Mouse (Mus musculus): ENCODE measurements around the gene Tmem59l. TPM values are rescaled to one million over a fixed set of nuclear protein-coding genes. Genes with fewer than 3 reads are reported as not detected.
A peak's percentile ranks its signal among the peaks of the same experiment; 100 is the strongest.

Gene Tmem59l
- polyA plus RNA-seq, 1 experiment from 2014 or later: 3.7 TPM

DNA sequence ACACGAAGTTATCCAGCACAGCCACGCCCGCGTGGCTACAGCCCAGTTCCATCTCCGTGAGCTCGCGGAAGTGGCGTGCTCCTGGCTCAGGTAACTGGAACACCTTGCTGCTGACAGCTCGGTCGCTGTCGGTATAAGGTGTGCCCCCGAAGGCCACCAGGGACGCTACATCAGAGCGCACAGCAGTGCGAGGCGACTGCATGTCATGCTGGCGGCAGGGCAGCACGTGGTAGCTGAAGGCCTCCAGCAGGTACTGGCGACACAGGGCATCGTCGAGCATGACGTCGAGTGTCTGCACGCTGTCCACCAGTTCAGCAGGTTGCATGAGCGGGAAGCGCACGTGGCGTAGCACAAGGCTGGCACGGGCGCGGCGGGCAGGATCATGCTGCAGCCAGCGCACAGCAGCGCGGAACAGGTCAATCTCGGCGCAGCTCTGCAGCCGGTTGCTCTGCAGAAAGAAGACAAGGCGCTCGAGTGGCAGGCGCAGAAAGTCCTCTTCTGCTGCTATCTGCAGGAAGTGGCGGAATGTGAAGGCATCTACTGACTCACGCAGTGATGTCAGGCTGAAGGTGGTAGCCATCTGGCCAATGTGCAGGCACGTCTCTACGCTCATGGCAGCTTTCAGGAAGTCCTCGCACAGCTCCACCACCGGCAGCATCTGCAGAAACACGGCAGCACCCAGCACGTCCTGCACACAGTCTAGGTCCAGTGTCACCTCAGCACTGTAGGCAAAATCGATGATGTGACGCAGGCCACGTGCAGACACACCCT lies 34.8 kb downstream of the Tmem59l start:
- peaks cover 35% of the 10 kb centered on the region for H3K36me3 ChIP-seq (ENCODE audit: control insufficient read depth, insufficient read depth, low read length)
- WGBS: 66% methylated on average over 52 of the region's 52 CpGs
- H3K4me3 ChIP-seq (ENCODE audit: low read depth, low read length): no peak overlapping the region
- no peak overlapping the region for H3K27ac ChIP-seq (ENCODE audit: low read depth)
- H3K4me2 ChIP-seq (ENCODE audit: low read length): no peak overlapping the region
- no peaks in the 10 kb centered on the region for H3K9me3 ChIP-seq (ENCODE audit: control insufficient read depth, low read length)
- H3K9ac ChIP-seq (ENCODE audit: low read length): no peak overlapping the region
- H3K4me1 ChIP-seq (replicated peaks; ENCODE audit: control insufficient read depth, insufficient read depth, low read length): no peaks in the 10 kb centered on the region; the same call in 1 of the 2 replicates
- no peaks in the 10 kb centered on the region for H3K27me3 ChIP-seq (replicated peaks; ENCODE audit: control insufficient read depth, insufficient read depth, low read length)
- DNase-seq (ENCODE audit: low spot score) (no peak), ATAC-seq (replicated peaks; ENCODE audit: low FRiP score, low TSS enrichment, low read depth) (no peak)

DNA sequence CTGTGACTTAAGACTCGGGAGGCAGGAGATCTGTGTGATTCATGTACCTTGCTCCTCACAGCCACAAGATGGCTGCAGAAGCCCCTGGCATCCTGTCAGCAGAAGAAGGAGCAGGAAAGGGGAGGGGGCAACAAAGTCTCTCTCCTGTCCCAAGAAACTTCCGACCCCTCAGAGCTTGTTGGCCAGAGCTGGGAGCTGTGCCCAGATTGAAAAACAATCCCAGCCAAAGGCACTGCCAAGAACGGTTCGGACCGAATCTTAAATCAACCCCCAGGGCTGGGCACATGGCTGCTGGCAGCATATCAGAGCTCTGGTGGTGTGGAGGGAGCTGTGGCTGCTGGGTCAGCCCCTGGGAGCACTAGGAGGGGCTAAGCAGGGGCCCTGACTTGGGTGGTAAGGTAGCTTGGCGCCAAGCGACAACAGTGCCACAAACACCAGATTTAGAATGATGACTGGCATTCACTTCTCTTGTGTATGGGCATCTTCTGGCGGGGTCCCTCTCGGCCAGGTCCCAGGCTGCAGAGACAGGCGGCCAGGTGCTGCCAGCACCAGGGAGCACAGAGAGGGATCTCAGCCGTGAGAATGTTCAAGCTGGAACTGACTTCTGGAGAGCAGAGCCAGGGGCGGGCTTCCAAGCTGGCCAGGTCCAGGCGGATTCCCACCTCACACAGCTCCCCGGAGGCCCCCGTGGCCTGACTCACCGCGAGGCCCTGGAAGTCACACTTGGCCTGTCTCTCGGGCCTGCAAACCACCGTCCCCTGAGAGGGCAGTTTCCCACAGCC lies 39.3 kb downstream of the Tmem59l start:
- Histone ChIP-seq H3K4me2 (ENCODE audit: low read length) (no peak overlapping the region), H3K9ac (ENCODE audit: low read length) (no peak overlapping the region), H3K27ac (ENCODE audit: low read depth) (no peak overlapping the region), H3K36me3 (ENCODE audit: control insufficient read depth, insufficient read depth, low read length) (peaks cover 35% of the 10 kb centered on the region), H3K27me3 (replicated peaks; ENCODE audit: control insufficient read depth, insufficient read depth, low read length) (no peaks in the 10 kb centered on the region), H3K9me3 (ENCODE audit: control insufficient read depth, low read length) (no peaks in the 10 kb centered on the region), H3K4me3 (ENCODE audit: low read depth, low read length) (no peak overlapping the region), H3K4me1 (replicated peaks; ENCODE audit: control insufficient read depth, insufficient read depth, low read length) (no peaks in the 10 kb centered on the region; the same call in 1 of the 2 replicates)
- DNase-seq (ENCODE audit: low spot score): no peak
- WGBS: 69% methylated on average over 19 of the region's 19 CpGs
- no peak for ATAC-seq (replicated peaks; ENCODE audit: low FRiP score, low TSS enrichment, low read depth)

DNA sequence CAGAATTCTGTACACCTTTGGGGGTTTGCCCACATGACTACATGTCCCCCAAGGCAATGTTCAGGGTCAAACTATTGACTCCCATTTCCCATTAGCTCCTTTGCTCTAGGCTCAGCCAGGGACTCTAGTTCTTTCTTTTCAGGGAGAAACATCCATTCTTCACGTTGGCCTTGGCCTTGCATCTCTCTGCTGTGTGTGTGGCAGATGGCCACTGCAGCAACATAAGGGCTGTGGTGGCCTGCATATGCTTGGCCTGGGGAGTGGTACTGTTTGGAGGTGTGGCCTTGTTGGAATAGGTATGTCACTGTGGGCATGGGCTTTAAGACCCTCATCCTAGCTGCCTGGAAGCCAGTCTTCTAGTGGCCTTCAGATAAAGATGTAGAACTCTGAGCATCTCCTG lies 41.2 kb downstream of the Tmem59l start:
- Histone ChIP-seq H3K4me3 (ENCODE audit: low read depth, low read length) (no peak overlapping the region), H3K4me1 (replicated peaks; ENCODE audit: control insufficient read depth, insufficient read depth, low read length) (no peaks in the 10 kb centered on the region; the same call in 1 of the 2 replicates), H3K36me3 (ENCODE audit: control insufficient read depth, insufficient read depth, low read length) (peaks cover 17% of the 10 kb centered on the region), H3K27me3 (replicated peaks; ENCODE audit: control insufficient read depth, insufficient read depth, low read length) (no peaks in the 10 kb centered on the region), H3K27ac (ENCODE audit: low read depth) (no peak overlapping the region), H3K9me3 (ENCODE audit: control insufficient read depth, low read length) (no peaks in the 10 kb centered on the region), H3K9ac (ENCODE audit: low read length) (no peak overlapping the region), H3K4me2 (ENCODE audit: low read length) (no peak overlapping the region)
- DNase-seq (ENCODE audit: low spot score) (no peak), ATAC-seq (replicated peaks; ENCODE audit: low FRiP score, low TSS enrichment, low read depth) (no peak)
- 62% methylated on average over 1 of the region's 1 CpGs for WGBS

DNA sequence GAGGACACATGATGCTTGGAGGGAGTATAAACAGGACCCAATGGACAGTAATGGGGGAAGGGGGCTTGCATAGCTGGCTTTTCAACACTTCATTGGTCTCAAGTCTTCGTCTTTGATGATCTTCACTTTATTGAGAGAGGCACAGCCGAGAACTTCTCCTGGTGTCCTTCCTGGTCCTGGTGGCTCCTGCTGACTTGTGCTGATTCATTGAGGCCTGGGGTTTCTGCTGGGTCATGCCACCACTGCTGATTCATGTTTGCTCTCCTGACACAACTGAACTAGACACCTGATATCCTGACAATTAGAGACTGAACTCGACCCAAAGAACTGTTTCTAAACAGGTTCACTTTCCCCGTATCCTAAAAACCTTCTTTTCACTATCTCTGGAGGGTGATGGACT lies 43.8 kb downstream of the Tmem59l start:
- H3K4me2 ChIP-seq (ENCODE audit: low read length): no peak overlapping the region

DNA sequence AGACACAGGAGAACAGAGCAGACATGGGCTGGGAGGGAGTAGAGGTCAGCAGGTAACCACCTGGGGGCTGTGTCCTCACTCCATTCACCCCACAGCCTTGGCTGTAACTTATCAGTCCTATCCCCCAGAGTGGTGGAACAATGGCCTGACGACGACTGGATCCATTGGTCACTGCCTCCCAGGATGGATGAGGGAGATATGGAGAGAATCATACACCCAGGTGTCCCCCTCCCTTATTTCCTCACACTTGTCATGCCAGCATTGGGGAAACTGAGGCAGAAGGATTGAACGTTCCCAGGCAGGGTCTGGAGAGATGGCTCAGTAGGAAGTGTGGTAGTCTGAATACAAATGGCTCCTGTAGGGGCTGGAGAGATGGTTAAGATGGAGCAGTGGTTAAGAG lies 45.6 kb downstream of the Tmem59l start:
- no peak overlapping the region for H3K27ac ChIP-seq (ENCODE audit: low read depth)
- H3K36me3 ChIP-seq (ENCODE audit: control insufficient read depth, insufficient read depth, low read length): no peaks in the 10 kb centered on the region
- no peak for DNase-seq (ENCODE audit: low spot score)
- H3K9ac ChIP-seq (ENCODE audit: low read length): no peak overlapping the region
- H3K4me2 ChIP-seq (ENCODE audit: low read length): no peak overlapping the region
- 63% methylated on average over 3 of the region's 3 CpGs for WGBS
- peaks cover 8% of the 10 kb centered on the region for H3K4me1 ChIP-seq (replicated peaks; ENCODE audit: control insufficient read depth, insufficient read depth, low read length)
- H3K27me3 ChIP-seq (replicated peaks; ENCODE audit: control insufficient read depth, insufficient read depth, low read length): no peaks in the 10 kb centered on the region
- H3K9me3 ChIP-seq (ENCODE audit: control insufficient read depth, low read length): no peaks in the 10 kb centered on the region
- H3K4me3 ChIP-seq (ENCODE audit: low read depth, low read length): no peak overlapping the region
- ATAC-seq (replicated peaks; ENCODE audit: low FRiP score, low TSS enrichment, low read depth): no peak

More for the DNA sequence above, 43.8 kb downstream of the Tmem59l start:
- no peak overlapping the region for H3K4me3 ChIP-seq (ENCODE audit: low read depth, low read length)
- ATAC-seq (replicated peaks; ENCODE audit: low FRiP score, low TSS enrichment, low read depth) (no peak), DNase-seq (ENCODE audit: low spot score) (no peak)
- H3K27me3 ChIP-seq (replicated peaks; ENCODE audit: control insufficient read depth, insufficient read depth, low read length): no peaks in the 10 kb centered on the region
- 78% methylated on average over 4 of the region's 4 CpGs for WGBS
- H3K9ac ChIP-seq (ENCODE audit: low read length): no peak overlapping the region
- no peaks in the 10 kb centered on the region for H3K36me3 ChIP-seq (ENCODE audit: control insufficient read depth, insufficient read depth, low read length)
- H3K9me3 ChIP-seq (ENCODE audit: control insufficient read depth, low read length): no peaks in the 10 kb centered on the region
- no peak overlapping the region for H3K27ac ChIP-seq (ENCODE audit: low read depth)
- H3K4me1 ChIP-seq (replicated peaks; ENCODE audit: control insufficient read depth, insufficient read depth, low read length): peaks cover 7% of the 10 kb centered on the region

DNA sequence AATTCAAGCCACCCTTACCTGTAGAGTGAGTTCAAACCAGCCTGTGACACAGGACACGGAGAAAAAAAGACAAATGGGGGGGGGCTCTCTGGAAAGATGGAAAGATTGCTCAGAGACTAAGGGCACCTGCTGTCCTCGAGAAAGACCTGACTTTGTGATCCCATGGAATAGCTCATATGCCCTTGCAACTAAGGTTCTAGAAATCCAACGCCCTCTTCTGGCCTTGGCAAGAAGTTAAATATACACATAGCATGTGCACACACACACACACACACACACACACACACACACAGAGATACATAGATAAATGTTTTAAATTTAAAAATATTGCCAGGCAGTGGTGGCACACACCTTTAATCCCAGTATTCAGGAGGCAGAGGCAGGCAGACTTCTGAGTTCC lies 46.9 kb downstream of the Tmem59l start:
- H3K9ac ChIP-seq (ENCODE audit: low read length): no peak overlapping the region
- DNase-seq (ENCODE audit: low spot score) (no peak), ATAC-seq (replicated peaks; ENCODE audit: low FRiP score, low TSS enrichment, low read depth) (no peak)
- H3K27ac ChIP-seq (ENCODE audit: low read depth): no peak overlapping the region
- peak overlapping the region; percentile 81 for H3K4me2 ChIP-seq (ENCODE audit: low read length)
- peaks cover 8% of the 10 kb centered on the region for H3K4me1 ChIP-seq (replicated peaks; ENCODE audit: control insufficient read depth, insufficient read depth, low read length)
- WGBS: 49% methylated on average over 3 of the region's 3 CpGs
- no peaks in the 10 kb centered on the region for H3K9me3 ChIP-seq (ENCODE audit: control insufficient read depth, low read length)
- H3K27me3 ChIP-seq (replicated peaks; ENCODE audit: control insufficient read depth, insufficient read depth, low read length): no peaks in the 10 kb centered on the region
- H3K4me3 ChIP-seq (ENCODE audit: low read depth, low read length): peak overlapping the region; percentile 68
- no peaks in the 10 kb centered on the region for H3K36me3 ChIP-seq (ENCODE audit: control insufficient read depth, insufficient read depth, low read length)

DNA sequence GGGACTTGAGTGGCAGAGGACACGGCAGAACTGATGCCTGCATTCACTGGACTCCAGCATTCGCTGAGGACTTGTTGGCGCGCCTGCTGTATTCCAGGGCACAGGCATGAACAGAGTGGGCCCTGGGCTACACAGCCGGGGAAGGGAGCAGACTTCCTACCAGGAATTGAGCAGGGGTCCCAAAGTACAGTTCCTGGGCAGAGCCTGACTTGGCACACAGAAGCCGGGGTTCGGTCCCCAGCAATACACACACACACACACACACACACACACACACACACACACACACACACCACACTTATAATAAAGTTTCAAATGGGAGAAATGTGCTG lies 47.3 kb downstream of the Tmem59l start:
- Histone ChIP-seq H3K4me3 (ENCODE audit: low read depth, low read length) (peak overlapping the region; percentile 68), H3K27me3 (replicated peaks; ENCODE audit: control insufficient read depth, insufficient read depth, low read length) (no peaks in the 10 kb centered on the region), H3K4me1 (replicated peaks; ENCODE audit: control insufficient read depth, insufficient read depth, low read length) (peaks cover 8% of the 10 kb centered on the region), H3K4me2 (ENCODE audit: low read length) (peak overlapping the region; percentile 81), H3K9me3 (ENCODE audit: control insufficient read depth, low read length) (no peaks in the 10 kb centered on the region), H3K27ac (ENCODE audit: low read depth) (no peak overlapping the region), H3K9ac (ENCODE audit: low read length) (peak overlapping the region; percentile 44), H3K36me3 (ENCODE audit: control insufficient read depth, insufficient read depth, low read length) (no peaks in the 10 kb centered on the region)
- no peak; the same call in 1 of the 2 replicates for ATAC-seq (replicated peaks; ENCODE audit: low FRiP score, low TSS enrichment, low read depth)
- 1% methylated on average over 7 of the region's 7 CpGs for WGBS
- DNase-seq (ENCODE audit: low spot score): no peak

DNA sequence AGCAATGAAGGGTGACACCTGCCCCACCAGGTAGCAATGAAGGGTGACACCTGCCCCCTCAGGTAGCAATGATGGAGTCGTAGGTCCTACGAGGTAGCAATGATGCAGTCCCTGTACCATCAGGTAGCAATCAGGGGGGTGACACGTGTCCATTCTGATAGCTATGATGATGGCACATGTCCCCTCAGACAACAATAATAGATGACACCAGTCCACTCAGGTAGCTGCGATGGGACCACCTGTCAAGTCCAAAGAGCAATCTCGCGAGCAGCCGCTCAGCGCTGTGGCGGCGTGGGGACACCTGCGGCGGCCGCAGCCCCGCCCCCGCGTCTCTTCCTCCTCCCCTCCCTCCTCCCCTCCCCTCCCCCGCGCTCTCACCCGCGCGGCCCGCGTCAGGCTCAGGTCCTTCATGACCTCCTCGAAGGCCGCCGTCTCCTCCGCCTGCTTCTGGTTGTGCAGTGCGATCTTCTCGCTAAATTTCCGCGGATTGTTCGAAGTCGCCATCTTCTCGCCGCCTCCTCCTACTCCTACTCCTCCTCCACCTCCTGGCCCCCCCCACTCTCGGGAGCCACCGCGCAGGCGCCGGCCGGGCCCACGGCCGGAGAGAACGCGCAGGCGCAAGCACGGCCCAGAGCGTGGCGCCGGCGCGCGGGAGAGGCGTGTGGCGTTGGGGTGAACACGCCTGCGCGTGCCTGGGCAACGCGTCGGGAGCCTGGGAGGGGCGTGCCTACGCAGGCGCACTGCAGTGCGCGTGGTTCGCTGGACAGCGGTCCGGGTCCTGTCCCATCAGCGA lies 47.9 kb downstream of the Tmem59l start, which contains the start of gene Crtc1:
Gene Crtc1, minus strand, starts transcription at position 525 of the 793 bp plus-strand sequence.
- ATAC-seq (replicated peaks; ENCODE audit: low FRiP score, low TSS enrichment, low read depth): peak; percentile 97
- Histone ChIP-seq H3K9me3 (ENCODE audit: control insufficient read depth, low read length) (no peaks in the 10 kb centered on the region), H3K4me1 (replicated peaks; ENCODE audit: control insufficient read depth, insufficient read depth, low read length) (peaks cover 8% of the 10 kb centered on the region), H3K4me3 (ENCODE audit: low read depth, low read length) (peak within 1 kb of the TSS; percentile 68), H3K27me3 (replicated peaks; ENCODE audit: control insufficient read depth, insufficient read depth, low read length) (no peaks in the 10 kb centered on the region), H3K27ac (ENCODE audit: low read depth) (peak within 1 kb of the TSS; percentile 40; the same call in 1 of the 2 replicates), H3K9ac (ENCODE audit: low read length) (peak within 1 kb of the TSS; percentile 56), H3K36me3 (ENCODE audit: control insufficient read depth, insufficient read depth, low read length) (no peaks in the 10 kb centered on the region), H3K4me2 (ENCODE audit: low read length) (peak within 1 kb of the TSS; percentile 81)
- 2% methylated on average over 70 of the region's 70 CpGs for WGBS
- peak; percentile 95 for DNase-seq (ENCODE audit: low spot score)
